Mouse (Mus musculus) cortical plate, adult 2 months (tissue): ENCODE measurements around the gene Umad1. TPM values are rescaled to one million over a fixed set of nuclear protein-coding genes. Genes with fewer than 3 reads are reported as not detected.

Experiments used
- H3K27ac ChIP-seq: fragments of 200-500 bp; 2 replicates; pipeline ENCODE4 v1.5.1; 2012; ENCODE audit warnings: low read length, control low read depth, inconsistent platforms; ENCODE audit not compliant: insufficient read depth
- H3K4me1 ChIP-seq: fragments of 200-500 bp; 2 replicates; pipeline ENCODE4 v1.6.1; 2011; ENCODE audit warnings: low read length; ENCODE audit not compliant: control insufficient read depth, insufficient read depth
- H3K4me3 ChIP-seq: fragments of 200-500 bp; 2 replicates; pipeline ENCODE4 v1.5.1; 2011; ENCODE audit warnings: mild to moderate bottlenecking, low read length, control low read depth; ENCODE audit not compliant: insufficient read depth
- CTCF ChIP-seq: fragments of 200-500 bp; IDR thresholded peaks from 2 replicates; pipeline ENCODE4 v1.5.1; 2011; ENCODE audit warnings: mild to moderate bottlenecking, control low read depth, low read length; ENCODE audit not compliant: insufficient read depth; ENCODE audit errors: extremely low read depth
- POLR2A ChIP-seq: fragments of 200-500 bp; IDR thresholded peaks from 2 replicates; pipeline ENCODE4 v1.6.1; 2011; ENCODE audit warnings: mild to moderate bottlenecking, low read length, control low read depth; ENCODE audit not compliant: insufficient read depth; ENCODE audit errors: extremely low read depth
- polyA plus RNA-seq: library from polyadenylated mRNA; depleted of rRNA; stranded (reverse); fragments of >200 nt; gene quantifications from 2 replicates; pipeline ENCODE4 v1.2.3, GENCODE M21; 2012

Gene Umad1
- polyA plus RNA-seq, 1 experiment: 40.2 TPM

DNA sequence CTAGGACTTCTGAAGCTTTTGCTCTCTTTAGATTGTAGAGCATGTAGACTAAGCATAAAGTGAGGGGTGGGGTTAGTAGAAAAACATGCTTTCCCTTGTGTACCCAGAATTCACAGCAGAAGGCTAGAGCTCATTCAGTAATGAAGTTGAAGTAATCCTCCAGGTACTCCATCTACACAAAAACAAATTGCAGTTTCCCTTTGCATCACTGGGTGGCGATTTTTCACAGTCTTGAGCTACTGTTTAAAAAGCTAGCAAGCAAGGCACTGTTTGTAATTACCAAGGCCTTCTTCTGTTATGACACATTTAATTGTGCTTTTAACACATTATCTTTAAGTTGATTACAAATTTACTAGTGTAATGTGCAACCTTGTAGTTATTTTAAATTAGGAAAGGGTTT, 16.0 kb downstream of the Umad1 start:
- no peaks in the 10 kb centered on the region for H3K4me1 ChIP-seq
- TF ChIP-seq POLR2A: no peak
- TF ChIP-seq CTCF: peak; percentile 44; the same call in 1 of the 2 replicates
- no peak overlapping the region for H3K27ac ChIP-seq
- no peak overlapping the region for H3K4me3 ChIP-seq

DNA sequence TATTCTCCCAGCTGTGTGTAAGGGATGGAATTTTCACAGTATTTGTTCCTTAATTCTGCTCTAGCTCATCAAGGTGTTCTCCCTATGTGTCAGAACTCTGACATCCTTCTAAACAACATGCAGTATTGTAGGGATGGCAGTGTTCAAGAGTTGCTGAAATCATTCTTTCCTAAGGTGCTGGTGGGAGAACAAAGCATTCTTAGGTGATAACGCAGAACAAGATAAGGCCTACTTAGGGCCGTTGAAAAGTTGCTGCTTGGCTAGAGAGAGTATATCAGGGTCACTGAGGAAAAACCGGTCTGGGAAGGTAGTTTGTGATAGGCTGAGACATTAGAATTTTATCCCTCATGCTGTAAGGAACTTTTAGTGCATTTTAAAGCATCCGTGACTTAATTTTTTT, 17.3 kb downstream of the Umad1 start:
- TF ChIP-seq CTCF (no peak), POLR2A (no peak)

DNA sequence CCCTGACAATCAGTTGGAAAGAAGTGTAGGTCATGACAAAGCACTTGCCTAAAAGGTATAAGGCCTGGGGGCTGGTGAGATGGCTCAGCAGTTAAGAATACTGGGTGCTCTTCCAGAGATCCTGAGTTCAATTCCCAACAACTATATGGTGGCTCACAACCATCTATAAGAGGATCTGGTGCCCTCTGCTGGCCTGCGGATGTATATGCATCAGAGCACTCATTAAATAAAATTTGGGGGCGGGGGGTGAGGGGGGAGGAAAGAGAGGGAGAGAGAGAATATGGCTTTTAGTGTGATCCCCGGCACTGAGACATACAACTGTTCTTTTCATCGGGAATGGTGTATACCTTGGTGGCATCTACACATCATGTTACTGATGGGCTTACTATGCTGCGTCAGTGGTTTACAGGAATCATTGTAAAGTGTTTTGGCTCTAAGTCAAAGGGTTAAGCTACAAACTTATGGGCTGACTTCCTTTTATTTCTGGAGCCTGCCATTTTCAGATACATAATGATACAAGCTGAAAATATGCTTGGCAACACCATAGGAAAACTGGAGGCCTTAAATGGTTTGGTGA, 19.4 kb downstream of the Umad1 start:
- Histone ChIP-seq H3K4me3 (no peak overlapping the region), H3K27ac (no peak overlapping the region), H3K4me1 (no peaks in the 10 kb centered on the region)
- TF ChIP-seq CTCF (0 out of 2 replicates have a peak, but pooled peaks have one; percentile 12), POLR2A (no peak)

More for the DNA sequence above, 17.3 kb downstream of the Umad1 start:
- Histone ChIP-seq H3K4me1 (no peaks in the 10 kb centered on the region), H3K4me3 (no peak overlapping the region), H3K27ac (no peak overlapping the region)

- no peaks in the 10 kb centered on the region; the same call in 1 of the 2 replicates for H3K4me1 ChIP-seq
- TF ChIP-seq POLR2A: no peak
- TF ChIP-seq CTCF: no peak
- H3K4me3 ChIP-seq: no peak overlapping the region
- H3K27ac ChIP-seq: no peak overlapping the region
These were observed 24.2 kb downstream of the Umad1 start for GRCm38 (mm10) chr6:8283255-8283654.

DNA sequence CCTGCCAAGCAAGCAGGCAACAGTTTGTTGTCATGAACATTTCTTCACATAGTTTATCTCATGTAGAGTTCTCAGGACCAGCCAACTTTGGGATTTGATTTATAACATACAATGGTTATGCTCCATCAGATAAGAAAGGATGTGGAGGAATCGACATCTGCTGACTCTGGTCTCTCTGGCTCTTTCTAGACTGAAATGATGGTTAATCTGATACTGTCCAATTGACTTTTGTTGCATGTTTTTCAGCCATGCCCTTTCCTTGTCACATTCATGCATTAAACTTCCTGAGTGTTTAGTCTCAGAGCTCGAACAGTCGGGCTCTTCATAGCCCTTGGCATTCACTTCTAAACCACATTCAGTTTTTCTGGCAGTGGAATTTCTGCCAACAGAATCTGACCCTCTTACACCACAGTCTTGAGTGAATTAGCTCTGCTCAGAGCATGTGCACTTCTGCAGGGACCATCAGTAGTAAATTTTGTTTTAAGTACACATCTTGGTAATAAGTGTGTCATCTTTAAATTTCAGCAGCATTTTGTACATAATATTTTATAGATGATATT, 26.4 kb downstream of the Umad1 start:
- no peak overlapping the region for H3K27ac ChIP-seq
- H3K4me3 ChIP-seq: no peak overlapping the region
- peaks cover 2% of the 10 kb centered on the region; the same call in 1 of the 2 replicates for H3K4me1 ChIP-seq
- TF ChIP-seq CTCF (no peak), POLR2A (no peak)

DNA sequence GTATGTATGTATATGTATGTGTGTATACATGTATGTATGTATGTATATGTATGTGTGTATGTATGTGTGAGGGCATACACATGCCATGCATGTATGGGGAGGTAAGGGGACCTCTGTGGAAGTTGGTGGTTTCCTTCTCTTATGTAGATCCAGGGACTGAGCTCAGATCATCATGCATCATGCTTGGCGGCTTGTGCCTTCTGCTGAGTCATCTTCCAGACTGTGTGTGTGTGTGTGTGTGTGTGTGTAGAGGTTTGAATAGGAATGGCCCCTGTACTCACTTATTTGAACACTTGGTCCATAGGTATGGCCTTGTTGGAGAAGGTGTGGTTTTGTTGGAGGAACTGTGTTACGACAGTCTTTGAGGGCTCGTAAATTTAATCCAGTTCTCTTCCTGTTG, 27.1 kb downstream of the Umad1 start:
- H3K4me1 ChIP-seq: peaks cover 2% of the 10 kb centered on the region; the same call in 1 of the 2 replicates
- no peak overlapping the region for H3K4me3 ChIP-seq
- TF ChIP-seq CTCF (no peak), POLR2A (no peak)
- no peak overlapping the region for H3K27ac ChIP-seq

DNA sequence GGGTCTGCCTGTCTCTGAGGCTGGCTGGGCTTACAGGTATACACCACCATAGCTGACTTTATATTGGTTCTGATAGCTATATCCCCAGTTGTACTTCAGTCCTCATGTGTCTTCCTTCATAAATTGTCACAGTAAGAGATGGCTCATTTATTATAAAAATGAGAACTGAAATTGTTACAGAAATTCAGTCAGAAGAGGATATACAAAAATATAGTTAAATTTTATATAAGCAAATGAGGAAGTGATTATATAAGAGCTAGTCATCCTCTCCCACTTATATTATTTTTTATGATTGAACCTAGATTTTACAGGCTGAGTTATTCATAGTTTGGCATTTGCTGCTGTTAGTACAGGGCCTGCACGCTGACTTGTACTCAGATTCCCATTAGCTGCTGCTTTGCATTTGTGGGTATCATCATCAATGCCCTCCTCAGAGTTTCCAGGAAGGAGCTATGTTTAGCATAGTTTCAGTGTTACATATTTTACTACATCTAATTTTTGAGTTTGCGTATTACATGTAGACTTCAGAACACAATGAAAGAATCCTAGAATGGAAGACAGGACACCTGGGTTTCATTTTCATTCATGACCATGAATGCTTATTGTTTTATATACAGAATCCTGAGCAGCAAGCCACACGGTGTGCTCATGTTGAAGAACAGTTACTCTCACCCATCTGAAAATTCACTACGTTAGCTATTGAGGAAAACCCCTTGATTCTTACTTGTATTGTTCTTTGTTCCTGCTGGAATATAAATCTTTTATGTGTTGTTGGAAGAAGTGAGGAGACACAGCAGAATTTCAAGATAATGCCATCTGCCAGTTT, 29.9 kb downstream of the Umad1 start:
- no peak overlapping the region for H3K4me3 ChIP-seq
- H3K27ac ChIP-seq: peak overlapping the region; percentile 42; the same call in 1 of the 2 replicates
- TF ChIP-seq POLR2A (no peak), CTCF (no peak)
- H3K4me1 ChIP-seq: peaks cover 2% of the 10 kb centered on the region; the same call in 1 of the 2 replicates

- no peak overlapping the region for H3K27ac ChIP-seq
- H3K4me1 ChIP-seq: no peaks in the 10 kb centered on the region
- TF ChIP-seq CTCF (no peak), POLR2A (no peak)
- H3K4me3 ChIP-seq: no peak overlapping the region
These were observed 35.1 kb downstream of the Umad1 start for GRCm38 (mm10) chr6:8294048-8294784.
